Mouse (Mus musculus) E14TG2a.4 (cell line): ENCODE data around the gene Map1b.

Source experiments
- CTCF ChIP-seq: conservative IDR thresholded peaks from 2 replicates; pipeline ENCODE4 v1.5.1; 2014; ENCODE audit warnings: low read length
- POU5F1 ChIP-seq: IDR thresholded peaks from 2 replicates; pipeline ENCODE4 v1.6.1; 2014; ENCODE audit warnings: low read length, borderline replicate concordance

DNA sequence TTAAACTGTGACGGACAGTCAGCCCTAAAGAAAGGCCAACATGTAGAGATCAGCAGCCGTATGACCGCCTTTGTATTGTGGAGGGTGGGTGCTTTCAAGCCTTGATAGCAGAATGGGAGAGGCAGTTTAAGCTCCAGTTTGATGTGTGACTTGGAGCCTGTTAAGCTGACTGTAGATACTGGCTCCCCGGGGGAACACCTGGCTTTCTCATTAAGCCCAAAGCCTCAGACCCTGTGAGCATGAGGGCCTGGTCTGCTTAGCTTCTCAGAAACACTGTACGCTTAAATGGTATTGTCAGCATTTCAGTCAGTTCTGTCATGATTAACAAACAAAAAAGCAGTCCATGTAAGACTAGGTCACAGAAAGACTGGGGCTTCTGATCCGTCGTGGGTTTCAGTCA is 142.7 kb downstream of the Map1b start:
- TF ChIP-seq CTCF (no peak), POU5F1 (no peak)
